Mouse (Mus musculus) E14TG2a.4 (cell line): ENCODE results near the gene P4htm.

Experiments
- H3K27me3 ChIP-seq: 2 replicates; pipeline ENCODE4 v1.6.1; 2014; ENCODE audit warnings: low read length, control low read depth; ENCODE audit not compliant: insufficient read depth
- H3K36me3 ChIP-seq: 2 replicates; pipeline ENCODE4 v1.6.1; 2014; ENCODE audit warnings: low read length, control low read depth; ENCODE audit not compliant: insufficient read depth
- H3K4me1 ChIP-seq: replicated peaks from 2 replicates; pipeline ENCODE4 v1.6.1; 2014; ENCODE audit warnings: low read depth, low read length, control low read depth
- H3K4me3 ChIP-seq: replicated peaks from 2 replicates; pipeline ENCODE4 v1.5.1; 2014; ENCODE audit warnings: mild to moderate bottlenecking, low read length
- H3K9me3 ChIP-seq: 2 replicates; pipeline ENCODE4 v1.6.1; 2014; ENCODE audit warnings: low read length, control low read depth
- CTCF ChIP-seq: conservative IDR thresholded peaks from 2 replicates; pipeline ENCODE4 v1.5.1; 2014; ENCODE audit warnings: low read length
- NANOG ChIP-seq: IDR thresholded peaks from 2 replicates; pipeline ENCODE4 v1.6.1; 2014; ENCODE audit warnings: borderline replicate concordance, low read length, mixed read lengths
- POU5F1 ChIP-seq: IDR thresholded peaks from 2 replicates; pipeline ENCODE4 v1.6.1; 2014; ENCODE audit warnings: low read length, borderline replicate concordance

Gene P4htm

DNA sequence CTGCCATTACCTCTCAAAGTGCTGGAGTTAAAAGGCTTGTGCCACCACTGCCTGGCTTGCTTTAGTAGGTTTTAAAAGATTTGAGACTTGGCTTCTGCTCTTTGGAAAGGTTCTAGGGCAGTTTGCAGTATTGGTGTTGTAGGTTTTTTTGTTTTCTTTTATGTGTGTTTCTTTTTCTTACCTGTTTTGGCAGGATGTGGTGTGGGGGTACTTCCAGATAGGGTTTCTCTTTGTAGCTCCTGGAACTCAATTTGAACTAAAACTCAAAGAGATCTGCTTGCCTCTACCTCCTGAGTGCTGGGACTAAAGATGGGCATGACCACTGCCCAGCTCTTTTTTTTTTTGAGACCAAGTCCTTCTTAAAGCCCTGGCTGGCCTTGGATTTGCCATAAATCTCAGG is 56.6 kb downstream of the P4htm start:
- H3K4me1 ChIP-seq = peaks cover 26% of the 10 kb centered on the region
- no peak overlapping the region for H3K4me3 ChIP-seq
- no peaks in the 10 kb centered on the region for H3K27me3 ChIP-seq
- peaks cover 99% of the 10 kb centered on the region for H3K36me3 ChIP-seq
- no peak for TF ChIP-seq POU5F1
- TF ChIP-seq NANOG = no peak
- no peaks in the 10 kb centered on the region for H3K9me3 ChIP-seq

DNA sequence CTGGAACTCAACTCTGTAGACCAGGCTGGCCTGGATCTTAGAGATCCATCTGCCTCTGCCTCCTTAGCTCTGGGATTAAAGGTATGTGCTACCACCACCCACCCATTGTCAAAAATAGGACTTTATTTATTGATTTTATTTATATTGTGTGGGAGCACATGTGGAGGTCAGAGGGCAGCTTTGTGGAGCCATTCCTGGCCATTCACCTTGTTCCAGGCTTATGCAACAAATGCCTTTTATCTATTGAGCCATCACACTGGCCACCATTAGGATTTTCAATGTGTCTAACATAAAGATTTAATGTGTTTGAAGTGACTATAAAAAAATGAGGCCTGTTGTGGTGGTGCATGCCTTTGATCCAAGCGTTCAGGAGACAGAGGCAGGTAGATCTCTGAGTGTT is 66.0 kb downstream of the P4htm start:
- Histone ChIP-seq H3K36me3 (peaks cover 98% of the 10 kb centered on the region), H3K4me3 (no peak overlapping the region), H3K27me3 (no peaks in the 10 kb centered on the region), H3K9me3 (no peaks in the 10 kb centered on the region), H3K4me1 (peaks cover 26% of the 10 kb centered on the region)
- no peak for TF ChIP-seq NANOG
- no peak for TF ChIP-seq CTCF
- no peak for TF ChIP-seq POU5F1

DNA sequence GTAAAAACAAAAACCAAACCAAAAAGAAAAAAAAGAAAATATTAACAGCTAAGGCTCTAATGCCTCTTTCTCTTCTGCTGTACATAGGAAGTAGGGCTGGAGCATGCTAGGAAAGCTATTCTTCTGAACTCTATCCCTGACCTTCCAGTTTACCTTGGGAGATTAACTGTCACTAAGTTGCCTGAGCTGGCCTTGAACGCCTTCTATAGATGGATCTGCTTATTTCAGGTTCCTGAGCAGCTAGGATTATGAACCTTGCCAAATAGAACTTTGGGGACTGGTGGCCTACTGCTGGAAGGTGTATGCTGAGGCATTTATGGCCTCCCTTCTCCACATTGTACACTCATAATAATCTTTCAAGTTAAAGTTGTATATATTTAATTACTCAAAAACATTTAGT is 66.5 kb downstream of the P4htm start:
- Histone ChIP-seq H3K4me1 (peaks cover 28% of the 10 kb centered on the region), H3K27me3 (no peaks in the 10 kb centered on the region), H3K9me3 (no peaks in the 10 kb centered on the region), H3K4me3 (no peak overlapping the region), H3K36me3 (peaks cover 98% of the 10 kb centered on the region)
- TF ChIP-seq CTCF (no peak), POU5F1 (no peak), NANOG (no peak)
